Mouse (Mus musculus) kidney, postnatal 10 days (tissue): ENCODE data around the gene Smim20.

Source experiments
- DNase-seq: peaks from one replicate; pipeline ENCODE4 v3.0.0; 2021; ENCODE audit warnings: mixed read lengths

Gene Smim20

DNA sequence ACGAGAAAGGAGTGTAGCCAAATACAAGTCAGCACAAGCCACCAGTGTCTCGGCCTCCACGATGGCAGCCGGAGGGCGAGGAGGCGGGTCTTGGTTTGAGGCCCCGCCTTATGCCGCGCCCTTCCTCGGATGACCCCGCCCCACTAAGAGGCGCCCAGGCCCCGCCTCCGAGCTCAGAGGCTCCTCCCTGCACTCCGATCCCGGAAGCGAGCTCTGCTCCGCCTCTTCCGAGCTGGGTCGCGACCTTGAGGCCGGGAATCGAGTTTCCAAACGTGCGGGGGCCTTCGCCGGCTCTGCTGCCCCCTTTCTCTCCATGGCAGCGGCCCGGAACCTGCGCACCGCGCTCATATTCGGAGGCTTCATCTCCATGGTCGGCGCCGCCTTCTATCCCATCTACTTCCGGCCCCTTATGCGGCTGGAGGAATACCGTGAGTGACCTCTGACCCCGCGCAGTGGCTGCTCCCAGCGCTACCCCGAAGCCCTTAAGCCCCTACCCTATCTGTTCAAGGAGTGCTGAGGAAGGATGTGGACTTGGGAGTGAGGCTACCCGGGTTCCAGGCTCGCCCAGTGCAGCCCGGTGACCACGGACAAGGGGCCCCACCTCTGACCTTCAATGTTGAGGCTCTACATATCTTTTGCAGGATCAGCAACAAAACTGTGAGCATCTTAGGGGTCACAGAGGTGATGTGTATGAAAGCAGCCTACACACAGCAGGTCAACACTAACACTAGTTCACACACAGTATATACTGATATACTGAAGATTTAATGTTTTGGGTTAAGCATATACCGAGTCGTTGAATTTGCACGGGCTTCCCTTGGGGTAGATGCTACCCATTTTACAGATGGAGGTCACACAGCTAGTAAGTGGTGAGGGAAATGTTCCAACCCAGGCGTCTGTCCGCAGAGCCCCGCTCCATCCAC lies at the start of gene Smim20:
Gene Smim20, plus strand, starts transcription at position 153 of the 923 bp plus-strand sequence.
- DNase-seq = peak; percentile 91

GRCm38 (mm10) chr5:53225434-53225833 lies 41.4 kb upstream of the Smim20 start:
- no peak for DNase-seq

- DNase-seq = no peak
These were observed 36.3 kb upstream of the Smim20 start for GRCm38 (mm10) chr5:53230560-53230959.

- DNase-seq = peak; percentile 27
These were observed 31.3 kb upstream of the Smim20 start for GRCm38 (mm10) chr5:53235551-53235950.

- peak; percentile 15 for DNase-seq
These were observed 30.7 kb upstream of the Smim20 start for GRCm38 (mm10) chr5:53236136-53236535.

DNA sequence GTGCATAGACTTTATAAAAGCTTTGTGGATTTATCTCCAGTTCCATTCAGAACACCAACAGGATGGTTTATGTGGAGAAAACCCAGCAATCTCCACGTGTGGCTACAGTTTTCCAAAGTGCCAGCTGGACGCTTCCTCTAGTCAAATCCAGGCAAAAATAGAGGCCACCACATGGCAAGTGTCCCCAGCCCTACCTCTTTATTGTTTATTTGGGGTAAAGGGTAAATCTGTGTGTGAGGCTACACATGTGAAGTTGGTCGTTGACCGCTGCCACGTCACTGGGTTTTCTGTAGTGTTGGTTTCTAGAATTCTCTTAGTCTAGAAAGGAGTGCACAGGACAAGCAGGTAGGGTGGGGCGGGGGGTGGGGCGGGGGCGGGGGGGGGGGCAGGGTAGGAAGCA lies 30.1 kb upstream of the Smim20 start:
- no peak for DNase-seq

GRCm38 (mm10) chr5:53238761-53239160 lies 28.1 kb upstream of the Smim20 start:
- no peak for DNase-seq

GRCm38 (mm10) chr5:53239189-53239588 lies 27.7 kb upstream of the Smim20 start:
- DNase-seq = no peak

GRCm38 (mm10) chr5:53239831-53240440 lies 26.9 kb upstream of the Smim20 start:
- no peak for DNase-seq

DNA sequence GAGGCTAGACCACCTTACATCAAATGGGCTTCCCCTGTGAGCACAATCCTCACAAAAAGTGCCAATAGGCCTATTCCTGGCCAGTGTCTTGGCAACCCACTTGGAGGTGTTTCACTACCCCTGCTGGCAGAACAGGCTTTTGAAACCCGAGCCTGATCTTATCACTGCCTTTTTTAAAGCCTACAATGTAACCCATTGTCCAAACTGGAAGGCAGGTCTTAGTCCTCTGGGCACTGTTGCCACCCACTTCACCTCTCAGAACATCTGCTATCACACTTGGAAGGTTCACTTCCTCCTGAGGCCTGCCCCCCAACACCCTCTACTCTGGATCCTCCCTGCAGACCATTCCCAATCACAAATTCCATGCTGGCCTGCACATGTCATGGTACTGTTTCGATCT lies 25.8 kb upstream of the Smim20 start:
- DNase-seq = no peak

DNA sequence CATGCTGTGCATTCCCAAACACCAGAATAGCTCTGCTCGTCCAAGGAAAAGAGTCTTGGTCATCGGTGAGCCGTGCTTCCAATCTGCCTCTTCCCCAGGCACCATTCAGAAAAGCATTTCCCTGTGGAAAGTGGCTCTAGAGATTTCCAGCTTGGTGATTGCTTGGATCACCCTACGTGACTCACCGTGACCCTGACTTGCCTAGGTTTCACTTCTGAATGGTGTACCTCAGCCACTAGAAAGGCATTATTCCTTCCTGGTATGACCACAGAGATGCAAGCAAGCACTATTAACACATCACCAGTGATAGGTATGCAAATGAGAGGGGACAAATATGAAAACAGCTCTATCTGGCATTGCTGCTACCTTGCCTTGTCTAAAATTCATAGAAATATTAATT lies 24.9 kb upstream of the Smim20 start:
- no peak for DNase-seq

DNA sequence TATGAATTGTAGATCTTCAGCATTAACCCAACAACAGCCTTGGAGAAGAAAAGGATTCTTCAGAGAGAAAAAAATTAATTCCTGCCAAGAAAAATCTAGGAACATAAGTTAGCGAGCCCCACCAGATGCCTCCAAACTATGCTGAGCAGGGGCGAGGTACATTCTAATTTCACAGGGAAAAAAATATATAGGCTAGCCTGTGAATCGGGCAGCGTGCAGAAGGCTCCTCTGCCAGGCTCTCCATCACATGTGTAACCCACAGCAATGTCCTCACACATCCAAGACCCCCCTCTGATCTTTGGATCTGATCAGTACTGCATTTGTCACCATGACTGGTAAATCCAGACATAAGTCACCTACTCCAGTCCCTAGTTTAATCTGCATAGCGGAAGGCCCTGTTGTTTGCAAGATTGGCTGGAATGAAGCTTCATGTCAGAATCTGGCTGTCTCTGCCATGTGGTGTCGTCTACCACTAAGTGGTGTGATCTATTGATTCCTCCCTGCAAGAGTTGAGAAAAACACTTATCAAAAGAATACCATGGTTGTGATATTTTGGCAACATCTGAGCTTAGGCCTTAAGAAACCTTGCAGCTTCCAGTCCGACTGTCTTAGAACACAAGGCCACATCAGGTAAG lies 23.9 kb upstream of the Smim20 start:
- DNase-seq = no peak

- DNase-seq = no peak
These were observed 22.9 kb upstream of the Smim20 start for GRCm38 (mm10) chr5:53243933-53244332.

DNA sequence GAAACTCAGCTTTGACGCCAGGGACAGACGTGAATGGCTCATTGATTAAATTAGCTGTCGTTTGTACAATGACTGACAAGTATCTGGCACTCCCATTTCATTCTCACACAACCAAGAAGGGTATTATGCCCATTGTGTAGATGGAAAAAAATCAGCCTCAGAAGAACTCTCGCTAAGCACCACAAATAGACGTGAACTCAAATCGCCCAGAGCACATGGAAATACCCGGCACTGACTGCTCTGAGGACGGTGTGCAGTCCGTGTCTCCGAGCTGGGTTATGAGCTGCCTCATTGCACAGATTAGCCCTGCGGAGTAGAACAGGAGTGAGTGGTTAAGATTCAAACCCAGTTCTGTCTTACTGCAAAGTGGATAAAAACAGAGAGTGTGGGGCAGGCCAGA lies 18.4 kb upstream of the Smim20 start:
- no peak for DNase-seq

DNA sequence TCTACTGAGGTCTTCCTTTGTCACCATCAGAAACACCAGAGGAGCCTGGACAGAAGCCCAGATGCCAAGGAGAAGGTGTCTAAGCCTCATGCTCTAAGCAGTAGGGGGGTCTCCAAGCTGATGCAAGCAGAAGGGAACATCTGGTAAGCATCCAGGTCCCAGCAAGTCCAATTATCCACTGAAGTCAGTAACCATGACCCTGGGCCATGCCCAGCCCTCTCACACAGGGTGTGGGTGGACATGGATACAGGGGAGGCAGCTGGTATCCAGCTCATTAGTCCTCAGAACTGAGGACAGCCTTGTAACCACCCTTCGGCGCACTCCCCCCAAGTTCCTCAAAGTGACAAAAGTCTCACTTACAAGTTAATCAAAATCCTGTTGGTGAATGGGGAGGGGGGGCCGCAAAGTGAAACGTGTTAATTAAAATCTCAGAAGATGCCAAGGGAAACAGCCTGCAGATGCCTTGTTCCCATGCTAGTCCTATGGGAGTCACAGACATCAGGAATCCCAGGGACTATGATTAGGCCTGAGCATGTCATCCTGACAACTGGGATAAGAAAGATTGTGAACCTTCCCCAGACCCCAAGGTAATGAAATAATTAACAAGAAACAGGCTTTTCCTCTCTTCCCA lies 17.3 kb upstream of the Smim20 start:
- DNase-seq = no peak

DNA sequence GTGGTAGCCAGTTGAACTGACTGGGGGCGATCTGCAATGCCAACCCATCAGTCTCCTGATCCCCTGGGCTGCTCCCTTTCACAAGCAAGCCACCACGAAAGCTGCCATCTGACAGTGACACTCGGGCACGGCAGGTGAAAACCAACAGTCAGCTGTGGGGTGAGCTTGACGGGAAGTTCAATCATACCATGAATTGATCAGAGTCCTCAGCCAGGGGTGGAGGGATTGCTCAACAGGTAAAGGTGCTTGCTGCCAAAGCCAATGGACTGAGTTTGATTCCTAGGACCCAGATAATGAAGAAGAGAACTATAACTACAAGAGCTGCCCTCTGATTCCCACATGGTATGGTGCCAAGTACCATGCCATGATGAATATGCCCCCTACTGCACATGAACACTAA lies 12.7 kb upstream of the Smim20 start:
- DNase-seq = no peak

DNA sequence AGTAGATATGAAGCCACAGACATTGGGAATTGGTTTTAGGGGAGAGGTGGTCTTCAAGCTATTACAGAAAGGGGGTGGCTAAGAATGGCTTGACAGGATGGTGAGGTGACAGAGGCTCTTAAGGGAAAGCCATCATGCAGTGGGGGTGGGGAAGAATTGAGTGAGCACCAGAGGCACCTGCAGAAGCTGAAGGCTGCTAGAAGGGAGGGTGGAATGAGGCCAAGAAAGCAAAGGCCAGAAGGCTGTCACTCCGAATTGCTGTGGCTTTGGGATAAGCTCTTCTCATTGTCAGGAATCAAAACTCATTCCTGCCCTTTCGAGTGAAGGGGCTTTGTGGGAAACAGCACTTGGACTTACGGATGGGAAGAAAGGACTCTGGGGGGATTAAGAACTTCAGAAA lies 12.1 kb upstream of the Smim20 start:
- DNase-seq = no peak

DNA sequence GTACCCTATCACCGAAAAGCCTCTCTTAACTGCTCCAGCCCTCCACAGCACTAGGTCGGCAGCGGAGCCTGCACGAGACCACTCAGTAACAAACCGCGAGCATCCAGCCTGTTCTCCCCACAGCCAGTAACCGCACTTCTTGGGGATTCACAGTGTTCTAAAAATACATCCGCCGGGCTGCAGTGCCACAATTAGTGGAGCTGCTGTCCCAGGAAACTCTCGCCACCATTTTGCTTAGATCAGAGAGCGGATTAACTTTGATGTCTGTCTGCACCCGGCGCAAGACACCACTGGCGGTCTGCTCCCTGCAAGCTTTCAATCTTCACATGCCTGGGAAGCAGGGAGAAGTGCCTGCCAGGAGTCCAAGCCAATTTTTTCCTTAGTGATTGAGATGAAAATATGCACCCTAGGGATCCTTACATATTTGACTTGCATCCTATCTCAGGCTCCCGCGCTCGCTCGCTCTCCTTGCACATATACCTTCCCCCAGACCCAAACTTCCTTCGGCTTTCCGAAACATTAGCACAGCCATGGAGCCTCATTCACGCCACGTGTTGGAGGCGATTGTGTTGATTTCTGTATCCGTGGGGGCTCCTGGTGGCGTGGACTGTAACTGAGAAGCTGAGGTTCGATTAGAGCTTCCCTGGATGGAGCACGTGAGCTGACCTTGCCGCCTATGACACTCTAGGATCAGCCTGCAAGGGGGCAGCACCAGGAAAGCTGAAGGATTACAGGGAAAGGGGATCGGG lies 8.7 kb upstream of the Smim20 start:
- peak; percentile 26 for DNase-seq

DNA sequence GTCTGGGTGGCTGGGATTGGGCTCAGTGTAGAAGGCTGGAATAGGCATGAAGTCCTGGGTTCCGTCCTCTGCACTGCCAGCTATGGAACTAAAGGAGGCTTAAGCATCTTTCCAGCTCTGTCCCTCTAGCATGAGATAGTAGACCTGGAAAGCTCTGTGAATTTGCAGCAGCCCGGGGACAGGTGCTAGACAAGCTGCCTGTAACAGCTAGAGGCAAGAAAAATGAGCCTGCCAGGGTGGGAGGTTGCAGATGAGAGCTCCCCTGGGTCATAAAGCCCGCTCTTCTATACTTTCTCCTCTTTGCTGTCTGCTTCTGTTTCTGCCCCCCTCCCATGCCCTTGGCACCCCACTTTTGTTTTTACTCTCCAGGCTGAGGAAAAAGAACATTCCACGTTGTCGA lies 7.0 kb upstream of the Smim20 start:
- no peak for DNase-seq

DNA sequence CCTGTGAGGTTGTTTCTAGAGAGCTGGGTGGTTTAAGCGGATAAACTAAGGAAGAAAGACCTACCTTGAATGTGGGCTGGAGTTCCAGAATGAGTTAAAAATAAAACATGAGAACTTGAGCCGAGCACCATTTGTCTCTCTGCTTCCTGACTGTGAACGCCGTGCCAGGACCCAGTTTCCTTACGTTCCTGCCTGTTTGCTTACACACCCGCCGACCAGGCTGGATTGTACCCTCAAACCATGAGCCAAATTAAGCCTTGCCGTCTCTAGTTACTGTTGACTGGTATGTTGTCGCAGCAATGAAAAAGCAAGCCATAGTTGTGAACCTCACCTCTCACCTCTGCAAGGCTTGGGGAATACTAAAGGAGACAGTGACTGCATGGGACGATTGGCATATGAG lies 4.9 kb upstream of the Smim20 start:
- no peak for DNase-seq

GRCm38 (mm10) chr5:53264061-53264460 lies 2.8 kb upstream of the Smim20 start:
- DNase-seq = no peak

DNA sequence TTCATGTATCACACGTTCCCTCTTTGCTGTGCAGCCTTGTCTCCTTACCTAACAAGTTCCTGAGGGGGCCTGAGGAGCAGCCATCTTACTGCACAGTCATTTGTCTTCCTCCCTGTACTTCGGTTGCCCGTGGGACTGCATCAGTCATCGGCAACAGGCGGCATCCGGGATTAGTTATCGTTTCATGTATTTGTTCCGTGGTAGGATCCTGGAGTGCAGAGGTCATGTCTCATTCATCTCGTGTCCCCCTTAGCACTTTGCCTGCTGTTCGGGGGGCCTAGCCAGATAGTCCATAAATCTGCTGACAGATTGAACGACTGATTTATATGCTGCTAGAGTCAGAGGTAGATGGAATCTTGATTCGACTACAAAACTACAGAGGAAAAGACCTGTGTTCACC lies 1.1 kb upstream of the Smim20 start:
- no peak for DNase-seq

GRCm38 (mm10) chr5:53266181-53266580 lies 702 bp upstream of the Smim20 start:
- DNase-seq = no peak
